Mouse (Mus musculus): ENCODE data around the gene Lyz1.
"Not testable (repeated sequence)": the region's sequence is repeated elsewhere in the genome, so short reads cannot be mapped to it uniquely, and the experiment has no call there.

DNA sequence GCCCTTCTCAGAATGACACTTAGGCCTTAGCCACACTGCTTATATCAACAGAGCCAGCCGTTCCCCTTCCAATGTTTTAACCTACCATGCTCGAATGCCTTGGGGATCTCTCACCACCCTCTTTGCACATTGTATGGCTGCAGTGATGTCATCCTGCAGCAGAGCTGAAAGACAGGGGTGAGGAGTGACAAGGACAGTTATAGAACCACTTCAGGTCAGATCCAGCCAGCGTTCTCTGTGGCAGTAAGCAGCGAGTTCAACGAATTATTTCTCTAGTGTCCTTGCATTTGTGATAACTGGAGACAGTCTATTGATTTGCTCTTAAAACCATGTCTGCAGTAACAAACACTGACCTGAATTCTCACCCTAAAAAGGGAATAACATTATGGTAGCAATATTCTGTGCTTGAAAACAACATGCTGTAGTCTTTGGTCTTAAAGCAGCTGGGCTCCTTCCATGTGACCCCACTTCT is 3.6 kb downstream of the Lyz1 start:
- TF ChIP-seq CTCF (IDR thresholded peaks at IDR 0.05; ENCODE audit: borderline replicate concordance, control insufficient read depth, extremely low read depth, insufficient read depth, low read length, poor library complexity); POLR2A (IDR thresholded peaks at IDR 0.05; ENCODE audit: control insufficient read depth, extremely low read depth, insufficient read depth, low read length, poor library complexity): not testable (repeated sequence)
